Mouse (Mus musculus) layer of hippocampus, postnatal 14 days (tissue): ENCODE data around the gene Ttc7. TPM values are rescaled to one million over a fixed set of nuclear protein-coding genes. Genes with fewer than 3 reads are reported as not detected.

Source experiments
- DNase-seq, 2 experiments: peaks; one replicate each; pipeline ENCODE4 v3.0.0; 2021 to 2022; ENCODE audit warnings: low spot score in 2 of 2, mixed read lengths in 1 of 2
- total RNA-seq, 2 experiments: library from RNA; stranded (reverse); gene quantifications; 2 replicates each; pipeline ENCODE4 v1.2.3; 2021

Ttc7 gene
- total RNA-seq, 2 experiments from 2014 or later = 6.8 to 6.9 TPM

DNA sequence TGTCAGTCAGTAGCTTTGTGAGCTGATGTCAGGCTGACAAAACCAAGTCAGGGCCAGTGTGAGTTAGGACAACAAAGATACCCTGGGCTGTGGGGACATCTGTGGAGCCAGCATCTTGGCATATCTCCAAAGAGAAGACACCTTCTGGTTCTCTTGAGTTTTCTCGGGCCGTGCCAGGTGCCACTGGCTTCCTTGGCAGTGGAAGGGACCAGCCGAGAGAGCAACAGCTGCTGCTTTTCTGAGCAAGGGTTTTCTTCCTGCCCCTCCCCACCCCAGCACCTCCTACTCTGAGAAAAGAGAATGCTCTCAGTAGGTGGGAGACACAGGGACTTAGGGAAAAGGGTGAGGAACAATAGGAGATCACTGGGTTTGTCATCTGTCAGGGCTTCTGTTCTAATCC, 78.4 kb downstream of the Ttc7 start:
- no peak for DNase-seq

DNA sequence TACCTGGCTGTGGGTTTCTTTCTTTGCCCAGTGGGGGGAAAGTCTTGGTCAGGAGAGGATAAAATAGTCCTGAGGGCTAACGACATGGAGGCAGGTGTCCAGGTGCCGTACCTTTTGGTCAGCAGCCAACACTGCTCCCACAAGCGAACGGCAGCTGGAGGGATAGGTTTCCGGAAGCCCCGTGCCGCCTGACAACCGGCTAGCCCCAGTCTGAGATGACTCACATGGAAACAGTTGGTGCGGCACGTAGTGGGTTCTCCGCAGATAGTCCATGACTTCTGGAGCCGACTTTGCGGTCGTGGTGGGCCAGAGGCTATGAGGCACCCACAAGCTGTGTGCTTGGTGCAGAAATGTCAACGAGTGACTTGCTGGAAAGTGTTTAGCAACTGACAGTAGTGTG, 81.4 kb downstream of the Ttc7 start:
- no peak for DNase-seq

DNA sequence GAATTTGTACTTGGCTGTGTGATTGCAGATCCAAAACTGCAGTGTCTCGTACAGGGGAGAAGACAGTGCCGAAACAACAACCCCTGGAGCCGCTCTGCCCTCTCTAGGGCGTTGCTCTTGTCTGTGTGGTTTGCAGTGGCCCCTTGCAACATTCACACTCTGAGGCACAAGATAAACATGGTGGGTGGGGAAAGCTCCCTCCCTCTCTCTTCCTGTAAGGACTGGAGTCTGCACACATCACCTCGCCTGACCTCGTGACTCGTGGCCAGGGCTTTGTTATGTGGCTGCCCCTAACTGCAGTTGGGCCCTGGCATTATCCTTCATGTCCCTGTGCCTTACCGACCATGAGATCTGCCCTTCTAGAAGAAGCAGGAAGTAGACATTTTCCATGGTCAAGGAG, 82.6 kb downstream of the Ttc7 start:
- no peak for DNase-seq

DNA sequence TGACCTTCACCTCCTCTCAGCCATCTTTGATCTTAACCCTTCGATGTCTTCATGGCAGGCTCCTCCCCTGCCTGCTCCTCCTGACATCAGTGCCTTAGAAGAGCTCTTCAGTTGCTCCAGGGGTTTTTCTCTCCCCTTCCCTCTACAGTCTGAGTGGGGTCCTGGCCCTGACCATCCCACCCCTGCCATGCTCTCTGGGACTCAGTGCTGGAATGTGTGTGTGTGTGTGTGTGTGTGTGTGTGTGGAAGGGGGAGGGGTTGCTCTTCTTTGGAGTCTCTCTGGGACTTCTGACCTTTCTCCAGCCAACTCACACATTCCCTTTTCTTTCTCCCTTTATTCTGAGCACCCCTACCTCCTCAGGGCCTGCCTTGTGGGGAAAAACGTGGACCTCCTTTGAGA, 83.8 kb downstream of the Ttc7 start:
- no peak for DNase-seq

DNA sequence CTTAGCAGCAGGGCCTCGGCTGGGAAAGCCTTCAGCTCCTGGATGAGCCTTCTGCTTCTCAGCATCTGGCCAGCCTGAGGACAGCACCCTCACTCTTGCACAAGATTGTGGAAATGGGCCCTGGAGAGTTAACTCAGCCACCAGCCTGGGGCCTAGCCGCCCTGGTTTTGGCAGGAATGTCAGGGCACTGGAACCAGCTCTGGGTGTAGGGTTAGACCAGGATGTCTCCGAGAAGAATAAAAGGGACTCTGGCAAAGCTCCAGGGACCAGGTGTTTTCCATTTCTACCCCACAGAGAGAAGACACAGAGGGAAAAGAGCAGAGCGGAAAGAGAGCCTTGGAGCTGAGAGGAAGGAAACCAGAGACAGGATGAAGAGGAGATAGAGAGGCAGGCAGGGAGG, 84.5 kb downstream of the Ttc7 start:
- no peak for DNase-seq

DNA sequence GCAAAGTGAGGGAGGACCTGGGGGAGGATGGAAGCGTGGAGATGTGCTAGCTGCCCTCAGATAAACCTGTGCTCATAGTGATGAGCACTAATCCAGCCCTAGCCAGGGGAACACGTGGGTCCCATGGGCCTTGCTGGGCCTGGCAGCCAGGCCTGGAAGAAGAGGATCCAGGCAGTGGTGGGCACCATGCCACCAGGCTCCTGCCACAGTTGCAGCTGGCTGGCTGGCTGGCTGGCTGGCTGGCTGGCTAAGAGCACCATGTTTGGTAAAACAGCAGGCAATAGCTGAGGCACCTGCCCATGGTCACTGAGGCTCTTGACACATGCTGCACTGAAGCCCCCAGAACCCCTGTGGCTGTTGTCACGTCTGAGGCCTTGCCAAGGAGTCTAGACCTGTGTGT, 85.0 kb downstream of the Ttc7 start:
- DNase-seq = peak; percentile 46 to 67

DNA sequence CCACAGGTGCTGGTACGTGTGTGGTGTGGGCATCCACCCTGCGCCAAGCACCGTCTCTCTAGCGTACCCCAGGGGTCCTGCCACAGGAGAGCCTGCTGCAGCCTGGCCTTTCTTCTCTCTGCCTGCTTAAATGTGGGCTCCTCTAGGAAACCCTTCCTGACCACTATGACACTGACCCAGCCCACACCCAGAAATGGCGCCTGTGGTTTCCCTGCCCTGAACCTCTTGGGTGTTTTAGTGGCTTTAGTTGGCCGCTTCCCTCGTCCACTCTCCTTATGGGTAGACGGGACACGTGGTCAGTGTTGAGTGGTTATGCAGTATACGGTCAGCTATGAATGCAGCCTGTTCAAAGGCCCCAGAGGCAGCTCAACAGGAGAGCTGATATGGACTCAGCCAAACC, 85.8 kb downstream of the Ttc7 start:
- no peak for DNase-seq

DNA sequence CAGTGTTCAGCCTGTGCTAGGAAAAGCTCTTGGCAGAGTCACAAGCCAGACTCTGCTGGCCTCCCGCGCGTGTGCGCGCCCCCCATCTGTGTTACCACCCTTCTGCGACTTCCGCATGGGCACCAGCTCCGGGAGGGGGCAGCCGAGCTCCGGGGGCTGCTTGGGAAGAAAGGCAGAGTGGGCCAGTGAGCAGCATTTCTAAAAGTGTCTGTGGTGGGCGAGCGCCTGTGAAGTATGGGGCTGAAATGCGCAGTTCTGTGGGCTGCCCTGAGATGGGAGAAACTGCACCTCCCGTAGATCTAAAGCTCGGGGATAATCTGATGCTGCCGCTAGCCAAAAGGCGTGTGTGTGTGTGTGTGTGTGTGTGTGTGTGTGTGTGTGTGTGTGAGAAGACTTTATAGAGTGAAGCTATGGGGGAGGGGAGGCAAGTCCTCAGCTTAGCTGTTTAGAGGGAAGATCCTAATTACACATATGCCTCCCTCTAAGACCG, 86.6 kb downstream of the Ttc7 start:
- DNase-seq = peak; percentile 53 to 62

DNA sequence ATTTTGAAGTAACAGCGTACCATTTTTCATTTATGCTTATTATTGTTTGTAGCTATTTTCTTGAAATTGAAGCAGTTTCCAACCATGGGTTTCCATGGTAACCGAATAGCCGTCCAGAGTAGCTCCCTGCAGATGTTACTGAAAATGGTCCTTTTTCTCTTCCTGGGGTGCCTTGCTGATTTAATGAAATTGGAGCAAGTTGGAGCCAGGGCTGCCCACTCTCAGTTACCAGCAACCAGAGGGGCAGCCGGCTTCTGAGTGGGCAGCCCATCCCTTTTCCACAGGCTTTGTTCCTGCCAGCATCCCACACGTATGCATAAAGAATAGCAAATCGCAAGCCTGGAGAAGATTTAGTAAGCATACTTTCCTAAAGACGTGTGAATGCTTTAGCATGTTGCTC, 89.5 kb downstream of the Ttc7 start:
- DNase-seq = peak; percentile 35 to 58

DNA sequence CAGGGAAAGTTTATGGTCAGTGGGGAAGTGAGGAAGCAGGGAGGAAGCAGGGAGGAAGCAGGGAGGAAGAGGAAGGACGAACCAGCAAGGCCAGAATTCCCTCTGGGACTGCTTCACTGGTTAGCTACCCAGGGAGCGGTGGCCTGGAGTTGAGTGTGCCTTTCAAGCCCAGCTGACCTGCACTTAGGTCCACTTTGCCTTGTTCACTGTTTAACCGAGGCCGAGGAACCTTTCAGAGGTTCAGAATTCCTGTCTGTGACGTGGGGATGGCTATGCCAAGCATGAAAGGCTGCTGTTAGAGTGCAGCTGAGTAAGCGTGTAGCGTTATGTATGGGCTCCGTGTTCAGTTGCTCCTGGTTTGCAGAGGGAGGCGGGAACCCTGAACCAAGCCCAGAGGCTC, 90.6 kb downstream of the Ttc7 start:
- DNase-seq = no peak

DNA sequence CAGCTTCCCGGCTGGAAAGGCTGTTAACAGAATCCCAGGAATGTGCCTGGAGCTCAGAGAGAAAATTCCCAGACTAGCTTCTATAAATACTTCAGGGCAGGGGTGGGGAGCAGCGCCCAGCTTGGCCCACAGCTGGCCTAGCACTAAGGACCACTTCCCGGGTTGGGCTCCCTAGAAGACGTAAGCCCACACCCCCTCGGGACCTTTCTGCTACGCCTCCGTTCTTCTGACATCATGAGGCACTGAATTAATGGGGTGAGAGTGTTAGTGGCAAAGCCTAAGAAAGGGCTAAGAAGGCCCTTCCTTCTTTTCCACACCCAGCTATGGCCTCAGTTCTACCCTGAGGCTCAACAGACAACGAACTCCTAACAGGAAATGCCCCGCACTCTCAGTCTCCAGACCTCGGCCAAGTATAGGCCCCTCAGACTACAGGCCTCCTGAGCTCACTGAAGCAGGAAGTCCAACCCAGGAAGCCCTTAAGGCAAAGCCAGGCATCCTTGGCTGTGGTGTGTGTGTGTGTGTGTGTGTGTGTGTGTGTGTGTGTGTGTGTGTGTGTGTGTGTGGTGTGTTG, 93.3 kb downstream of the Ttc7 start:
- DNase-seq = no peak

DNA sequence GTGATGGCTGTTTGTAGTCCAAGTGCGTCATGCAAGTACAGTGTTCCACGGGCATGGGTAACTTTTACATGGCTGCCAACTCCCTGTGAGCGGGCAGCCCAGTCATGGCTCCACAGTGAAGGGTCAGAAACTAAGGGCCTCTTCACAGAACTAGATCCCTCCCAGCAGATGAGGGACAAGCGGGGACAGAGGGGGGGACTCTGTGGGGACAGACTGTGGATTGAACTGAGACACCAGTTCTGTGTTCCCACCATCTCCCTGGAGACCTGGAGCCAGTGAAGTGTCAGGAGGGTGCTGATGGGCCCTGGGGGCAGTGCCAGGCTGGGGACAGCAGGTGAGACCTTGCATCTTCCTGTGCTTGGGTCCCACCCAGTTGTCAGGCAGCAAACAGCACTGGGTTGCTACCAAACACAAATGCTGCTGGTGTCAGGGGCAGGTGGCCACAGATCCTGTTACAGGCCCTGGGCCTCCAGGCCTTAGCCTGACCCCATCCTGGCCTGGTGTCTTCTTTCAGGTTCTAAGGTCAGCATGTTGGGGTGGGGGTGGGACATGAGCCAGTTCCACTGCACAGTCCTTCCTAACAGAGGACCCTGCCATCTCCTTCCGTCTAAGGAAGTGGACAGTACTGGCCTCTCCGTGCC, 94.3 kb downstream of the Ttc7 start:
- DNase-seq = no peak

DNA sequence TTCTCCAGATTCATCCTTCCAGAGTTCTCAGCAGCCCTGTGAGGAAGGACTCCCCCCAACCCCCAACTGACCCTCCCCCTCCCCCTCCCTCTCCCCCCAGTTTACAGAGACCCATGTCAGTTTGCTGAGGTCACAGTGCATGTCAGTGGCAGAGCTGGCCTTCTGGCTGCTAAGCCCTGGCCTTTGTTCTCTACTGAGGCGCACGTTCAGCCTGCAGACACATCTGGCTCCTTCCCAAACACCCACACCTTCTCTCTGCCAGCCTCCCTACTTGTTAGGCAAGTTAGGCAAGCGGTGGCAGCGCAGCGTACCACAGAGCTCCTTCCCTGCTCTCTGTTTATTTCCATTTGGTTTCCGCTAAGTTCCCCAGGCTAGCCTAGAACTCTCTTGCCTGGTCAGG, 94.8 kb downstream of the Ttc7 start:
- DNase-seq = peak in 1 of 2 experiments; percentile 42

DNA sequence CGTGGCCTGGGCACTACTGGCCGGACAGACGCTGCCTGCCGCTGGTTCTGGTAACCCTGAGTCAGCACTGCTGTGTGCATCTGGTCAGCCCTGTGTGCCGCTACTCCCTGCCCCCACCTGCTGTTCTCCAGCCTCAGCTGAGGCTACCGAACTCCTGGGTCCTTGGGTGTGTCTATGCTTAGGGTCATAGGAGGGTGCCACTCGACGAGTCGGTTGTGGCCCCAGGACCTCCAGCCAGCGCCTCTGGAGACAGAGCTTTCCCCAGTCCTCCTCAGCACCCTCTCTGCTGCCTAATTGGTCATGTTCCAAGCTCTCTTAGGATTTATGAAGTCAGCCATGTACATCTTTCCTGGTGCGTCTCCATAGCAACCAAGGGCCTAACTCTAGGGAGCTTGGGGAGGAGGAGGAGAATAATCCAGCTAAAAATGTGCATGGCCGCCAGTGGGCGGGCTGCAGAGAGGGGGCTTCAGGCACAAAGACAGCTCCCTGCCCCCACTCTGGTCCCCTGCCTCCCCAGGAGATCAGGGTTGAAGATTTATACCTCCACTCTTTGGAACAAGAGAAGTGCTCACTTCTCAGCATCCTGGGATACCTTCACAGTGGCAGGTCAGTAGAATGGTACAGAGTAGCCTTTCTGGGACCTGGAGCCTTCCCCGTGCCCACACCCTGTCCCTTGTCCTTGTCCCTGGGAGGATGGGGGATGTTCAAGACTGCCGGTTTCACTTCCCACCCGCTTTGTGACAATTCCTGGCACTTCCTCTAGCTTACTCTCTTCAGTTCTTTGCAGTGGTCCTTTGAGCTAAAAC, 95.9 kb downstream of the Ttc7 start:
- peak; percentile 50 to 67 for DNase-seq

DNA sequence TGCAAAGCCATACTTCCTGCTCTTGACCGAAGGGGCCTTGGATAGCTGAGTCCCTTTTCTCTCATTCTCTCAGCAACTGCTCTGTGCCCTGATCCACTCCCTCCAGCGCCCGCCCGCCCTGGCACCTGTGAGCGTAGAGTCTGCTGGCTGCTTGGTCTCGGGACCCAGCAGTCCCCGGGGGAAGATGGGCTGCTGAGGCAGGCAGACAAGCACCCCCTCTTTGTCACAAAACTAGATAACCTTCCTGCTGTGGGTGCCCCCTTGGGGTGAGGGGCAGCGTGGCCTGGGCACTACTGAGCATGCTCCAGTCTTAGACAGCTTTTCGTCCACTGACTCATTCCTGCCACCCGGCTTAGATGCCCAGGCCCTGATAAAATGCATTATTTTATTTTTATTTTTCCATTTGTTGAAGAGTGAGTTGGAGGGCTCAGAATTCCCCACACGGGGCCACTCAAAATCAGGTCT, 96.5 kb downstream of the Ttc7 start:
- DNase-seq = no peak

DNA sequence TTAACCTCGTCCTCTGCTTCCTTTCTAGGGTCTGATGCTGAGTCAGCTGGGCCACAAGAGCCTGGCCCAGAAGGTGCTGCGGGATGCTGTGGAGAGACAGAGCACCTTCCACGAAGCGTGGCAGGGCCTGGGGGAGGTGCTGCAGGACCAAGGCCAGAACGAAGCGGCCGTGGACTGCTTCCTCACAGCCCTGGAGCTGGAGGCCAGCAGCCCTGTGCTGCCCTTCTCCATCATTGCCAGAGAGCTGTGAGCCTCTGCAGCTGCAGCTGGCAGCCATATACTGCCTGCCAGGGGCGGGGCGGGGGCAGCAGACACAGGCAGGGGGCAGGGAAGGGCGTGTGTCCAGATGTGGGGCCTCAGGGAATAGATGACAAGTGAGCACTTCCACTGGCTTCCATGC, 97.1 kb downstream of the Ttc7 start:
- no peak for DNase-seq

DNA sequence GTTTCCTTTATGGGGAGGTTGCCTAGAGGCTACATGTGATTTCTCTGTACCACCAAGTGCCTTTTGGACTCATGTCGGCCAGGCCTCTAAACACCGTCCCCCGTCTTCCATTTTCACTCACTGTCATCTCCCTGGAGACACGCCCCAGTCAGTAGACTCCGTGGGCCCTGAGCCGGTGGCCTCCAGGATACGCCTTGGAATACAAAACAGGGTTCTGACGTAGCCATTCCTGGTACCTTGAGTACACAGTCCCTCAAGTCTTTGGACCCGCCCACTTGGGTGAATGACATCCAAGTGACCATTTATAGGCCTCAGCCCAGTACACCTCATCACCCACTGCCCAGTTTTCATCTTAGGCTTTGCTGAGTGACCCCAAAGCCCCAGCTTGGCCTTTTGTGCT, 98.0 kb downstream of the Ttc7 start:
- DNase-seq = no peak

DNA sequence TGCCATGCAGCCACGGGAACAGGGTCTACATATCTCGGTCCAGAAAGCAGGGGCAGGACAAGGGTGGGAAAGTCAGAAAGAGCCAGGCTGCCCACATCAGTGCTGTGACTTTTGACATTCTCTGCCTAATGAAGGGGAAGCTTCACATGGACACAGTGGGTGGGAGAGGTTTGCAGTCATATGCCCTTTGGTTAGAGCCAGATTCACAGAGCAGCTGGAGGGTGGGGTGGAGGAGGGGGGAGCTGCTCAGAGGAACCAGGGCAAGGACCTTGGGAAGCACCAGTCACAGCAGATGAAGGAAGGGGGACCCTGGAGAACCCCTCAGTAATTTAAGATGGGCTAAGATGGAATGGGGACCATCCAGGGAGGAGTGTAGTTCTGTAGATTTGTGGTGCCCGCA, 103.1 kb downstream of the Ttc7 start:
- no peak for DNase-seq

DNA sequence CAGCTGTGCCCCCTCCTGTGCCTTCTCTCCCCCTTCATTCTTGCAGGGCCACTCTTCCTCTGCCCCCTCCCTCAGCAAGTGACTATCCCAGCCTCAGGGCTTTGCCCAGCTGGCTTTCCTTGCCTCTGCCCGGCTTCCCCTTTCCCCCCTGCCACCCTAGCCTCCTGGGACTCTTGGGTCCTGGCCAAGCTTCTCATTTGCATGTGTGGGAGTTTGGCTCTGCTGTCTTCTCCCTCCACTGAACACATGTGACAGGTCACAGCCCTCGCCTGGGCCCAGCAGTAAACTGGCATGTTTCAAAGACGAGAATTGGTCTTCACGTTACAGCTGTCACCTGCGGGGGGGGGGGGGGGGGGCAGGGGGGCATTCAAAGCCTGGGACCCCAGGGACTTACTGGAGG, 104.4 kb downstream of the Ttc7 start:
- DNase-seq = no peak

DNA sequence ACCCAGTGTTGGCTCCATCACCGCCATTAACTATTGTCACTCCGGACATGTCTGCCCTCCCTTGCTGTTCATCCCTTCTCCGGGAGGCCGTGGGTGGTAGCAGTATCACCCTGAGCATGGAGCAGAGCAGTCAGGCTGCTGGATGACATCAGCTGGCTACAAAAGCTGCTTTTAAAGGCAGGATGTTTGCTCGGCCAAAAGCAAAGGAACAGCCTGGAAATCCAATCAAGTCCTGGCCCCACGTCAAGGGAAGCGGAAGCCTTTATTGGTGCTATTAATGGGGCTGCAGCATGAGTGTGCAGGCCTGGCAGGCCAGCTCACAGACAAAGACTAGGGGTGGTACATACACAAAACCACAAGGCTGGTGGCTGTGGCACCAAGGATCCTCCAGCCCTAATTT, 108.6 kb downstream of the Ttc7 start:
- peak; percentile 61 to 63 for DNase-seq

DNA sequence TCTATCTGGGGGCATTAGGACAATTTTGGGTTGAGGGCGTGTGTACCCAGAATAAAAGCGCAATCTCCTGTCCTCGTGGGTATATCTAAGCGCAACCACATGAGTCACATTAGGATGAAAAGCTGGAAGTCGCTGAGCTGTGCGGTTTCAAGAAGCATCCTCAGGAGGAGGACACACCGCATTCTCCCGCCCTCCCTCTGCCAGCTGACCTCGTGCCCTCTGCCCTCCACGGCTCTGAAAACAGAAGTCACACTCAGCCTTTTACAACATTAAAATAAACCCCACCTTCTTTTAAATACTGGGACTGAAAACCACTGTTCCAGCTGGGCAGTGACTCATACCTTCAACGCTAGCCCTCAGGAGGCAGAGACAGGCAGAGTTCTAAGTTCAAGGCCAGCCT, 114.4 kb downstream of the Ttc7 start:
- no peak for DNase-seq

DNA sequence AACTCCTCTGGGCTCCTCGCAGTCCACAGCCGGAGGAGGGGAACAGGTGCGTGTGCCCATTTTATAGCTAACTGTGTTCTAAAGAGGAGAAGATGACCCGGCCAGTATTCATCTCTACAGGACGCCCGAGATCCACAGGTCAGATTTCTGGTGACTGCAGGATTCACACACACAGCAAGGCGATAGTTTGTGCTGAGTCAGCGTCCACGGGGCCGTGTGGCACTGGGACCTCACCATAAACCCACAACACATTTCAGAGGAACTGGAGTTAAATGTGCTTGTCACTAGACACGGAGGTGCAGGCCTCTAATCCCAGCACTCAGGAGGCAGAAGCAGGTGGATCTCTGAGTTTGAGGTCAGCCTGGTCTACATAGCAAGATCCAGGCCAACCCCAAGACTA, 119.8 kb downstream of the Ttc7 start:
- DNase-seq = no peak
